Mouse (Mus musculus) urinary bladder, postnatal 4 days (tissue): ENCODE data around the gene Cfap161.
A peak's percentile ranks its signal among the peaks of the same experiment; 100 is the strongest.

Experiments used
- DNase-seq, 2 experiments: peaks; one replicate each; pipeline ENCODE4 v3.0.0; 2021 to 2022; ENCODE audit warnings: low spot score in 2 of 2

The Cfap161 gene

GRCm38 (mm10) chr7:83802007-83802406, 7.3 kb upstream of the Cfap161 start:
- DNase-seq, result no peak

GRCm38 (mm10) chr7:83801483-83801875, 6.8 kb upstream of the Cfap161 start:
- DNase-seq, result no peak

GRCm38 (mm10) chr7:83800561-83801482, 6.1 kb upstream of the Cfap161 start:
- peak in 1 of 2 experiments; percentile 50 for DNase-seq

- peak in 1 of 2 experiments; percentile 17 for DNase-seq
Measured at GRCm38 (mm10) chr7:83800071-83800470, 5.4 kb upstream of the Cfap161 start.

- no peak for DNase-seq
Measured at GRCm38 (mm10) chr7:83798004-83798403, 3.3 kb upstream of the Cfap161 start.

- DNase-seq, result peak in 1 of 2 experiments; percentile 13
Measured at GRCm38 (mm10) chr7:83796177-83796576, 1.5 kb upstream of the Cfap161 start.

GRCm38 (mm10) chr7:83794006-83794683, 535 bp downstream of the Cfap161 start:
- peak in 1 of 2 experiments; percentile 50 for DNase-seq

- DNase-seq, result no peak
Measured at GRCm38 (mm10) chr7:83780881-83781280, 13.8 kb downstream of the Cfap161 start.

GRCm38 (mm10) chr7:83780026-83780425, 14.7 kb downstream of the Cfap161 start:
- DNase-seq, result peak in 1 of 2 experiments; percentile 54

- no peak for DNase-seq
Measured at GRCm38 (mm10) chr7:83779028-83779427, 15.7 kb downstream of the Cfap161 start.

GRCm38 (mm10) chr7:83778516-83778915, 16.2 kb downstream of the Cfap161 start:
- no peak for DNase-seq

- no peak for DNase-seq
Measured at GRCm38 (mm10) chr7:83774721-83775120, 20.0 kb downstream of the Cfap161 start.

GRCm38 (mm10) chr7:83763674-83764073, 31.0 kb downstream of the Cfap161 start:
- no peak for DNase-seq

GRCm38 (mm10) chr7:83762336-83762735, 32.3 kb downstream of the Cfap161 start:
- DNase-seq, result no peak

GRCm38 (mm10) chr7:83751055-83751454, 43.6 kb downstream of the Cfap161 start:
- DNase-seq, result no peak

GRCm38 (mm10) chr7:83748405-83748804, 46.3 kb downstream of the Cfap161 start:
- no peak for DNase-seq

- no peak for DNase-seq
Measured at GRCm38 (mm10) chr7:83746107-83746687, 48.5 kb downstream of the Cfap161 start.

- DNase-seq, result peak in 1 of 2 experiments; percentile 30
Measured at GRCm38 (mm10) chr7:83745413-83746106, 49.1 kb downstream of the Cfap161 start, which contains the start of gene Il16. Il16 (minus strand) TSS chr7:83745726.

GRCm38 (mm10) chr7:83745065-83745412, 49.6 kb downstream of the Cfap161 start:
- DNase-seq, result no peak

- no peak for DNase-seq
Measured at GRCm38 (mm10) chr7:83744250-83744649, 50.4 kb downstream of the Cfap161 start.

- DNase-seq, result no peak
Measured at GRCm38 (mm10) chr7:83742690-83743089, 52.0 kb downstream of the Cfap161 start.

- no peak for DNase-seq
Measured at GRCm38 (mm10) chr7:83742026-83742425, 52.7 kb downstream of the Cfap161 start.
